Mouse (Mus musculus): ENCODE measurements around the gene Zfp213. TPM values are rescaled to one million over a fixed set of nuclear protein-coding genes. Genes with fewer than 3 reads are reported as not detected.

Gene Zfp213
- polyA plus RNA-seq, 1 experiment from 2014 or later: 16.0 TPM

GRCm38 (mm10) chr17:23570017-23570416 lies 6.0 kb upstream of the Zfp213 start:
- H3K27ac ChIP-seq (replicated peaks): no peak overlapping the region
- WGBS: 41% methylated on average over 6 of the region's 6 CpGs
- H3K4me2 ChIP-seq: no peak overlapping the region
- H3K27me3 ChIP-seq (replicated peaks): no peaks in the 10 kb centered on the region
- H3K9me3 ChIP-seq (replicated peaks): no peaks in the 10 kb centered on the region
- peak; percentile 40; the same call in 1 of the 2 replicates for ATAC-seq (ENCODE audit: low FRiP score)
- H3K4me3 ChIP-seq (replicated peaks): no peak overlapping the region
- peaks cover 18% of the 10 kb centered on the region for H3K36me3 ChIP-seq
- peaks cover 5% of the 10 kb centered on the region for H3K4me1 ChIP-seq
- no peak overlapping the region for H3K9ac ChIP-seq (replicated peaks)

DNA sequence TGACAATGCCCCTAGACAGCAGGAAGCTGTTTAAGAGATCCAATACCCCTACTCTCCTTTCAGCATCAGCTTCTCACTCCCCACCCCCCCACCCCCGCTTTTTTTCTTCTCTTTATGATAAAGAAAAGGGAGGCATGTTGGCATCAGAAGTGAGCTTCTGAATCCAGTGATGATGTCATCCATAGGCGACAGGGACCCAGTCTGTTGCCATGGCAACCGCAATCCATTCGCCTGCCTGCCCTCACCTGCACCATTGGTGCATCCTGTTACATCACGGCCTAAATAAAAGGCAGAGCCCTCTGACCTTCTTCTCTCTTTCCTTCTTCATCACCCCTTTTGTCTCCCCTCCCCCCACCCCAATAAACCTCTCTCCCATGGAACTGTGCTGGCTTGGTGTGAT lies 4.3 kb upstream of the Zfp213 start:
- Histone ChIP-seq H3K9ac (replicated peaks) (no peak overlapping the region), H3K4me3 (replicated peaks) (no peak overlapping the region), H3K27me3 (replicated peaks) (no peaks in the 10 kb centered on the region), H3K4me2 (no peak overlapping the region), H3K9me3 (replicated peaks) (no peaks in the 10 kb centered on the region), H3K36me3 (0 out of 2 replicates have a peak, but pooled peaks cover 2% of the 10 kb centered on the region), H3K4me1 (peaks cover 10% of the 10 kb centered on the region), H3K27ac (replicated peaks) (no peak overlapping the region)
- ATAC-seq (ENCODE audit: low FRiP score): no peak
- 42% methylated on average over 5 of the region's 5 CpGs for WGBS

- WGBS: 67% methylated on average over 5 of the region's 5 CpGs
- H3K9ac ChIP-seq (replicated peaks): no peak overlapping the region
Observed at GRCm38 (mm10) chr17:23566787-23567186, 2.7 kb upstream of the Zfp213 start.

GRCm38 (mm10) chr17:23564368-23564715 lies 304 bp upstream of the Zfp213 start:
- no peaks in the 10 kb centered on the region for H3K9me3 ChIP-seq (replicated peaks)
- H3K27me3 ChIP-seq (replicated peaks): no peaks in the 10 kb centered on the region
- H3K36me3 ChIP-seq: peaks cover 17% of the 10 kb centered on the region
- whole genome bisulfite sequencing: under 1% methylated on average over 8 of the region's 8 CpGs
- peak overlapping the region; percentile 95 for H3K27ac ChIP-seq (replicated peaks)
- peak; percentile 85 for ATAC-seq (ENCODE audit: low FRiP score)
- H3K9ac ChIP-seq (replicated peaks): peak overlapping the region; percentile 93
- peak overlapping the region; percentile 75 for H3K4me3 ChIP-seq (replicated peaks)
- peaks cover 20% of the 10 kb centered on the region for H3K4me1 ChIP-seq
- peak overlapping the region; percentile 76 for H3K4me2 ChIP-seq

More at GRCm38 (mm10) chr17:23566787-23567186, 2.7 kb upstream of the Zfp213 start:
- Histone ChIP-seq H3K27ac (replicated peaks) (no peak overlapping the region), H3K4me1 (peaks cover 20% of the 10 kb centered on the region), H3K36me3 (no peaks in the 10 kb centered on the region), H3K4me3 (replicated peaks) (no peak overlapping the region), H3K4me2 (no peak overlapping the region), H3K27me3 (replicated peaks) (no peaks in the 10 kb centered on the region), H3K9me3 (replicated peaks) (no peaks in the 10 kb centered on the region)
- ATAC-seq (ENCODE audit: low FRiP score): no peak

DNA sequence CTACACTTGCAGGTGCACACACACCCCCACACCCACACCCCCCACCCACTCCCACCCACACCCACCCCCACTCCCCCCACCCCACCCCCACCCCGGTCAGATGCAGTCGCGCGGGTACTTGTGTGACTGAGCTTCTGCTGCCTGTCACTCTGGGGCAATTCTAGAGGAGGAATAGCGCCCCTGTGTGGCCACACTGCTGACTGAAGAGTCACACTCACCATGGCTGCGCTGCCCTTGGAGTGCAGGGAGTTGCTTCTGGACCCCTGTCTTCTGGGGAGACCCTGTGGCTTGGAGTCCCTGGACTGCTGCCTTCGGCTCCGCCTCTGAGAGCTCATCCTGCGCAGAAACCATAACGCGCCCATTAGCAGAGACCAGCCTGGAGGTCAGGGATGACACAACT lies 4.3 kb downstream of the Zfp213 start:
- H3K4me3 ChIP-seq (replicated peaks): no peak overlapping the region
- no peak overlapping the region for H3K9ac ChIP-seq (replicated peaks)
- H3K4me1 ChIP-seq: peaks cover 12% of the 10 kb centered on the region
- H3K27me3 ChIP-seq (replicated peaks): no peaks in the 10 kb centered on the region
- no peak overlapping the region for H3K27ac ChIP-seq (replicated peaks)
- no peak for ATAC-seq (ENCODE audit: low FRiP score)
- no peak overlapping the region for H3K4me2 ChIP-seq
- WGBS: 62% methylated on average over 11 of the region's 11 CpGs
- H3K9me3 ChIP-seq (replicated peaks): no peaks in the 10 kb centered on the region
- H3K36me3 ChIP-seq: peaks cover 61% of the 10 kb centered on the region

DNA sequence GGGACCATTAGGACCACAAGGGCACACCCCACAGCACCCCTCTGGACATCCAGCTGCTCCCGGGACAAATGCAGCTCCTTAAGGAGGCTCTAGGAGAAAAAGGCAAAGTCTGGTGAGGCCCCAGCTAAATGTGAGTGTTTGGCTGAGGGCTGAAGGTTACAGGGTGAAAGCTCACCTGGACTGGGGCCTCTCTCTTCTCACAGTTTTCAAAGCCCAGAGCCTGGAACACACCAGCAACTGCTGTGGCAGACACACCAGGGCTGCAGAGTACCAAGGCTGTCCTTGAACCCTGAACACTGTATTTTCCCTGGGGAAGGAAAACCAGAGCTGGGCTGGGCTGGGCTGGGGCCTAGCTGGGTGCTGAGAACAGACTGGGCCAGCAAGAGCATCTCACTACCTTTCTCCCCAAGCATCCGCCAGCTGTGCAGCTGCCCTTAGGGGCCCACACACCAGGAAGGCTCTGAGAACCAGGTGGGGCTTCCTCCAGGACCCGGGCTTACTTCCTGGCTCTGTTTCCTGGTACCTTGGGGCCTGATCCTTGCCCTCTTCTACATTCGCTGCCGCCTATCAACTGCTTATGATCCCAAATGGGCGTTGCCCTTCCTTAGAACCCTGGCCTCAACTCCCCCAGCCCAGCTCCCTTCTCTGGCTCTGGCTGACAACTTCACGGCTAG lies 8.7 kb downstream of the Zfp213 start:
- no peak overlapping the region for H3K4me2 ChIP-seq
- ATAC-seq (ENCODE audit: low FRiP score): no peak
- peaks cover 12% of the 10 kb centered on the region for H3K4me1 ChIP-seq
- no peaks in the 10 kb centered on the region for H3K27me3 ChIP-seq (replicated peaks)
- H3K36me3 ChIP-seq: peaks cover 54% of the 10 kb centered on the region
- no peak overlapping the region for H3K4me3 ChIP-seq (replicated peaks)
- no peaks in the 10 kb centered on the region for H3K9me3 ChIP-seq (replicated peaks)
- no peak overlapping the region for H3K9ac ChIP-seq (replicated peaks)
- H3K27ac ChIP-seq (replicated peaks): no peak overlapping the region
- 85% methylated on average over 7 of the region's 7 CpGs for WGBS

GRCm38 (mm10) chr17:23554321-23554720 lies 9.7 kb downstream of the Zfp213 start:
- no peak overlapping the region for H3K27ac ChIP-seq (replicated peaks)
- no peak for ATAC-seq (ENCODE audit: low FRiP score)
- peaks cover 18% of the 10 kb centered on the region for H3K4me1 ChIP-seq
- no peak overlapping the region for H3K4me3 ChIP-seq (replicated peaks)
- H3K9me3 ChIP-seq (replicated peaks): no peaks in the 10 kb centered on the region
- no peaks in the 10 kb centered on the region for H3K27me3 ChIP-seq (replicated peaks)
- H3K4me2 ChIP-seq: no peak overlapping the region
- H3K36me3 ChIP-seq: peaks cover 45% of the 10 kb centered on the region
- no peak overlapping the region for H3K9ac ChIP-seq (replicated peaks)

GRCm38 (mm10) chr17:23553634-23554120 lies 10.4 kb downstream of the Zfp213 start:
- Histone ChIP-seq H3K36me3 (peaks cover 39% of the 10 kb centered on the region), H3K27ac (replicated peaks) (no peak overlapping the region), H3K9me3 (replicated peaks) (no peaks in the 10 kb centered on the region), H3K4me2 (no peak overlapping the region), H3K9ac (replicated peaks) (no peak overlapping the region), H3K4me1 (peaks cover 20% of the 10 kb centered on the region), H3K27me3 (replicated peaks) (no peaks in the 10 kb centered on the region), H3K4me3 (replicated peaks) (no peak overlapping the region)
- no peak for ATAC-seq (ENCODE audit: low FRiP score)
- WGBS: 80% methylated on average over 1 of the region's 1 CpGs

DNA sequence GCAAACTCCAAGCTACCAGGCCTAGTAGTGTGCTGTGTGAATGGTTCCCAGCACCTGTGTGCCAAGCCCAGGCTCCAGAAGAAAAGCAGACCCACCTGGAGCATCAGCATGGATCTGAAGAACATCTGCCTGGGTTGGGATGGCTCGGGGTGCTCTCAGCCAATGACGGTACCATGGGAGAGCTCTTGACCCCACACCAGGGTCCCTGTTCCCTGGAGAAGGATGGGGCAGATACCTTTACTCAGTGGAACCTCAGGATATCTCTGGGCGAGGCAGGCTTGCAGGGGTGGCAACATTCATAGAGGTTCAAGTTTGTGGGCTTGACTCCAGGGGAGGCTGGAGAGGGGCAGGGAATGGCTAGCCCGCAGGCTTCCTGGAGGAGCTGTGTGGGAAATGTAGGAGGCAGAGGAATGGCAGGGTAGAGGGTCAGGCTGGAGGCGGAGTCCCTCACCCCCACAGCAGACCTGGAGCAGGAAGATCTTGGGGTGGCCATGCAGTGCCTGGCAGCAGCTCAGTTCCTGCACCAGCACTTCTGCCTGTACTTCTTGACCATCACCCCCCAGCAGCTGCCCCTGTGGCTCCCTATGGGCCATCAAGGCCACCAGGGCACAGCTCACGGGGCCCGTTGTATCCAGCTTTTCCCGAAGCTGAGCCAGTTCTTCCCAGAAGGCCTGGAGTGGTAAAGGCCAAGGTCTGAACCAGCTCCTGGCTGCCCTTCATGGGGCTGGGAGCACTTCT lies 11.0 kb downstream of the Zfp213 start:
- Histone ChIP-seq H3K9ac (replicated peaks) (no peak overlapping the region), H3K9me3 (replicated peaks) (no peaks in the 10 kb centered on the region), H3K27me3 (replicated peaks) (no peaks in the 10 kb centered on the region), H3K36me3 (peaks cover 33% of the 10 kb centered on the region), H3K4me2 (no peak overlapping the region), H3K4me1 (peaks cover 20% of the 10 kb centered on the region), H3K4me3 (replicated peaks) (no peak overlapping the region), H3K27ac (replicated peaks) (no peak overlapping the region)
- WGBS: 92% methylated on average over 8 of the region's 8 CpGs
- ATAC-seq (ENCODE audit: low FRiP score): no peak

DNA sequence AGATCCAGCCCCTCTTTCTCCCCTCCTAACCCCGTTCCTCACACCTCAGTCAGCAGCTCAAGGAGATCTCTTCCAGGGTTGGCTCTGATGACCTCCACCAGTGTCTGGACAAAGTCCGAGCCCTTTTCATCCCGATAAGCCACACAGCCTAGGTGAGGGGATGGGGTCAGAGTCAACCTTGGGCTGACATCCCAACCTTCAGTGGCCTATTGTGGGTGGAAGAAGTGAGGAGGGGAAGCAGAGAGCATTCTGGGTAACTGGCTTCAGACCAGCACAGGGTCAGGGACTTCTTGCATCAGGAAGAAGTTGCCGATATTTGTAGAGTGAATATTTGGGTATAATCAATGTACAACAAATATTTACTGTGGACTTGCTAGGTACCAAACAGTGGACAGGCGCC lies 12.1 kb downstream of the Zfp213 start:
- peaks cover 20% of the 10 kb centered on the region for H3K4me1 ChIP-seq
- no peak overlapping the region for H3K27ac ChIP-seq (replicated peaks)
- no peaks in the 10 kb centered on the region for H3K9me3 ChIP-seq (replicated peaks)
- no peak overlapping the region for H3K4me3 ChIP-seq (replicated peaks)
- peak overlapping the region; percentile 71 for H3K4me2 ChIP-seq
- H3K36me3 ChIP-seq: peaks cover 22% of the 10 kb centered on the region
- no peak for ATAC-seq (ENCODE audit: low FRiP score)
- H3K9ac ChIP-seq (replicated peaks): no peak overlapping the region
- no peaks in the 10 kb centered on the region for H3K27me3 ChIP-seq (replicated peaks)
- WGBS: 60% methylated on average over 5 of the region's 5 CpGs

DNA sequence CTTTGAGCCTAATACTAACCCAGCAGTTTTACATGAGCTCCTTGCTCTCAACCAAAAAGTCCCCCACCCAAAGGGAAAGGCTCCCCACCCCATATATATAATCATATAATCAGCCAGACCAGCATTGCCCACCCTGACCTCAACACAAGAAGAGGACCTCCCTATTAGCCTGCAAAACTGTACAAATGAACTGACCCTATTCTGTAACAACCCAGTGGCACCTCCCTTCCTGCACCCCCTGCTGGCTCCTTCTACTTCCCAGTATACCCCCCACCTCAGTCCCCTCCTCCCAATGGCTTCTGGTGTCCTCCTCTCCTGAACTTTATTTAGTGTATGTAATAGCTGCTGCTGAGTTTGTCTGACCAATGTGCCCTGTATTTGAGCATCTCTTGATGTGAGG lies 12.6 kb downstream of the Zfp213 start:
- H3K4me2 ChIP-seq: peak overlapping the region; percentile 71
- H3K4me1 ChIP-seq: peaks cover 20% of the 10 kb centered on the region
- ATAC-seq (ENCODE audit: low FRiP score): no peak
- no peaks in the 10 kb centered on the region for H3K9me3 ChIP-seq (replicated peaks)
- peak overlapping the region; percentile 77 for H3K27ac ChIP-seq (replicated peaks)
- H3K4me3 ChIP-seq (replicated peaks): peak overlapping the region; percentile 59
- peak overlapping the region; percentile 53 for H3K9ac ChIP-seq (replicated peaks)
- H3K27me3 ChIP-seq (replicated peaks): no peaks in the 10 kb centered on the region
- H3K36me3 ChIP-seq: peaks cover 16% of the 10 kb centered on the region

- Histone ChIP-seq H3K36me3 (peaks cover 11% of the 10 kb centered on the region; the same call in 1 of the 2 replicates), H3K27ac (replicated peaks) (peak overlapping the region; percentile 77), H3K4me2 (peak overlapping the region; percentile 71), H3K9me3 (replicated peaks) (no peaks in the 10 kb centered on the region), H3K4me1 (peaks cover 20% of the 10 kb centered on the region), H3K4me3 (replicated peaks) (peak overlapping the region; percentile 59), H3K27me3 (replicated peaks) (no peaks in the 10 kb centered on the region), H3K9ac (replicated peaks) (peak overlapping the region; percentile 53)
- WGBS: 0% methylated on average over 15 of the region's 15 CpGs
- peak; percentile 21 for ATAC-seq (ENCODE audit: low FRiP score)
Observed at GRCm38 (mm10) chr17:23550856-23551255, 13.2 kb downstream of the Zfp213 start.
